Mouse (Mus musculus): ENCODE results near the gene Gm9913.

Gm9913 gene

GRCm38 (mm10) chr2:125496696-125497095 lies 8.2 kb upstream of the Gm9913 start:
- no peak for DNase-seq (ENCODE audit: low spot score)

GRCm38 (mm10) chr2:125498216-125498615 lies 6.7 kb upstream of the Gm9913 start:
- DNase-seq (ENCODE audit: low spot score) = no peak

GRCm38 (mm10) chr2:125501526-125501925 lies 3.4 kb upstream of the Gm9913 start:
- no peak for DNase-seq (ENCODE audit: low spot score)

- peak; percentile 19 for DNase-seq (ENCODE audit: low spot score)
Measured at GRCm38 (mm10) chr2:125505746-125506315, 942 bp downstream of the Gm9913 start.

GRCm38 (mm10) chr2:125506316-125507054 lies 1.6 kb downstream of the Gm9913 start:
- no peak for DNase-seq (ENCODE audit: low spot score)

- no peak for DNase-seq (ENCODE audit: low spot score)
Measured at GRCm38 (mm10) chr2:125507893-125508292, 3.0 kb downstream of the Gm9913 start, which contains the start of gene Fbn1. TSS of gene Fbn1 (minus strand) at chr2:125507993.

- no peak for DNase-seq (ENCODE audit: low spot score)
Measured at GRCm38 (mm10) chr2:125508381-125508780, 3.5 kb downstream of the Gm9913 start.

GRCm38 (mm10) chr2:125510752-125511151 lies 5.9 kb downstream of the Gm9913 start:
- no peak for DNase-seq (ENCODE audit: low spot score)

- DNase-seq (ENCODE audit: low spot score) = no peak
Measured at GRCm38 (mm10) chr2:125511898-125512297, 7.0 kb downstream of the Gm9913 start.

- DNase-seq (ENCODE audit: low spot score) = no peak
Measured at GRCm38 (mm10) chr2:125512544-125512943, 7.7 kb downstream of the Gm9913 start.

- DNase-seq (ENCODE audit: low spot score) = no peak
Measured at GRCm38 (mm10) chr2:125514391-125514790, 9.5 kb downstream of the Gm9913 start.

GRCm38 (mm10) chr2:125515291-125516057 lies 10.6 kb downstream of the Gm9913 start:
- no peak for DNase-seq (ENCODE audit: low spot score)

GRCm38 (mm10) chr2:125516594-125516993 lies 11.7 kb downstream of the Gm9913 start:
- peak; percentile 21 for DNase-seq (ENCODE audit: low spot score)

- no peak for DNase-seq (ENCODE audit: low spot score)
Measured at GRCm38 (mm10) chr2:125525484-125525883, 20.6 kb downstream of the Gm9913 start.

- no peak for DNase-seq (ENCODE audit: low spot score)
Measured at GRCm38 (mm10) chr2:125526566-125526965, 21.7 kb downstream of the Gm9913 start.

GRCm38 (mm10) chr2:125530665-125531064 lies 25.8 kb downstream of the Gm9913 start:
- no peak for DNase-seq (ENCODE audit: low spot score)

GRCm38 (mm10) chr2:125539640-125540039 lies 34.8 kb downstream of the Gm9913 start:
- no peak for DNase-seq (ENCODE audit: low spot score)

- DNase-seq (ENCODE audit: low spot score) = peak; percentile 60
Measured at GRCm38 (mm10) chr2:125540579-125540978, 35.7 kb downstream of the Gm9913 start.

- DNase-seq (ENCODE audit: low spot score) = no peak
Measured at GRCm38 (mm10) chr2:125541451-125541850, 36.6 kb downstream of the Gm9913 start.

GRCm38 (mm10) chr2:125543646-125544045 lies 38.8 kb downstream of the Gm9913 start:
- no peak for DNase-seq (ENCODE audit: low spot score)

GRCm38 (mm10) chr2:125544986-125545385 lies 40.1 kb downstream of the Gm9913 start:
- DNase-seq (ENCODE audit: low spot score) = no peak

- DNase-seq (ENCODE audit: low spot score) = no peak
Measured at GRCm38 (mm10) chr2:125548806-125549578, 44.1 kb downstream of the Gm9913 start.

Measured in MN1 (cell line).